Mouse (Mus musculus): ENCODE results near the gene Asz1.

Asz1 gene

GRCm38 (mm10) chr6:18002065-18002464 is 106.8 kb downstream of the Asz1 start:
- no peak for DNase-seq (ENCODE audit: low spot score)

All from ovary, adult 18-20 months (tissue).